Mouse (Mus musculus) stomach, postnatal 0 days (tissue): ENCODE data around the gene Fbxl13. TPM values are rescaled to one million over a fixed set of nuclear protein-coding genes. Genes with fewer than 3 reads are reported as not detected.

Source experiments
- ATAC-seq: fragments of 200-750 bp; cut with Nextera tagmentation; 2 replicates; pipeline ENCODE4 v1.8.0; 2017; ENCODE audit not compliant: low FRiP score, low TSS enrichment
- DNase-seq: peaks from one replicate; pipeline ENCODE4 v3.0.0-alpha.2; 2016; ENCODE audit warnings: low spot score
- H3K27ac ChIP-seq: fragments of 300-500 bp; sonication (generic); replicated peaks from 2 replicates; pipeline ENCODE4 v1.5.1; 2014; ENCODE audit warnings: mild to moderate bottlenecking, control low read depth
- H3K27me3 ChIP-seq: fragments of 300-500 bp; sonication (generic); 2 replicates; pipeline ENCODE4 v1.6.1; 2014; ENCODE audit warnings: low read length; ENCODE audit not compliant: control insufficient read depth, insufficient read depth
- H3K36me3 ChIP-seq: fragments of 300-500 bp; sonication (generic); 2 replicates; pipeline ENCODE4 v1.6.1; 2014; ENCODE audit warnings: low read length, mixed read lengths; ENCODE audit not compliant: control insufficient read depth, insufficient read depth
- H3K4me1 ChIP-seq: fragments of 300-500 bp; sonication (generic); replicated peaks from 2 replicates; pipeline ENCODE4 v1.6.1; 2014; ENCODE audit warnings: antibody characterized with exemption; ENCODE audit not compliant: control insufficient read depth, insufficient read depth
- H3K4me2 ChIP-seq: fragments of 300-500 bp; sonication (generic); replicated peaks from 2 replicates; pipeline ENCODE4 v1.6.1; 2014; ENCODE audit warnings: low read depth, mild to moderate bottlenecking, control low read depth, moderate library complexity
- H3K4me3 ChIP-seq: fragments of 300-500 bp; sonication (generic); 2 replicates; pipeline ENCODE4 v1.5.1; 2014; ENCODE audit warnings: low read depth, low read length, control low read depth
- H3K9ac ChIP-seq: fragments of 300-500 bp; sonication (generic); 2 replicates; pipeline ENCODE4 v1.6.1; 2014; ENCODE audit warnings: mild to moderate bottlenecking, low read length, control low read depth, mixed read lengths
- H3K9me3 ChIP-seq: fragments of 300-500 bp; sonication (generic); 2 replicates; pipeline ENCODE4 v1.6.1; 2016; ENCODE audit warnings: low read length; ENCODE audit not compliant: control insufficient read depth
- CTCF ChIP-seq: IDR thresholded peaks from 2 replicates; pipeline ENCODE4 v1.5.1; 2016; ENCODE audit warnings: antibody characterized with exemption, low read depth, mild to moderate bottlenecking, moderate library complexity
- EP300 ChIP-seq: optimal IDR thresholded peaks from 2 replicates; pipeline ENCODE3; 2016; ENCODE audit warnings: antibody characterized with exemption
- WGBS: fragments of 180-500 bp; shearing (Covaris S2); extraction: QIAGEN DNeasy Blood & Tissue Kit; methylation state at CpG from one replicate; pipeline ENCODE4 v1.1.7; 2014; 5-methylcytosine and 5-hydroxymethylcytosine counted together
- polyA plus RNA-seq: library from polyadenylated mRNA; unstranded; fragments of >200 nt; fragmentation: Nextera tagmentation; extraction: Ambion mirVana; gene quantifications from 2 replicates; pipeline ENCODE4 v1.2.1, GENCODE M21; 2015

Gene Fbxl13
- polyA plus RNA-seq, 1 experiment from 2014 or later, result 0.28 TPM

DNA sequence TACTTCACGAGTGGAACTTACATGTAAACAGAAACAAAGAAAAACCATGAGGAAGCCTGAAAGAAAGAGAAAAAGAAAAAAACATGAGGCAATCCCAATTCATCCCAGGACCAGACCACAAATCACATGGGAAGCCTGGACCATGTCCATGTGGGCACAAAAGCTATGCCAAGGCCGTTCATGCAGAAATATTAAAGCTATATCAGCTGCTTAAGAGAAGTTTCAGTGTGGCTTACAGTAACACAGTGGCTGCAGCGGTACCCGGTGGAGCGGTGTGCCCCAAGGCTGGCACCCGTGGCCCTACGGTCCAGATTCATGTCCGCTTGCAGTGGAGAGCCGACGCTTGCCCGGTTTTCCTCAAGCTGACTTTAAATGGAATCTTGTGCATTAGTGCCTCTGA lies 17.6 kb upstream of the Fbxl13 start:
- TF ChIP-seq EP300 (no peak), CTCF (no peak)
- WGBS, result 92% methylated on average over 11 of the region's 11 CpGs
- ATAC-seq, result no peak
- no peak overlapping the region for H3K4me2 ChIP-seq
- no peak overlapping the region for H3K9ac ChIP-seq
- no peak overlapping the region for H3K27ac ChIP-seq
- no peaks in the 10 kb centered on the region for H3K9me3 ChIP-seq
- no peak overlapping the region for H3K4me3 ChIP-seq
- H3K36me3 ChIP-seq, result no peaks in the 10 kb centered on the region
- DNase-seq, result no peak
- no peaks in the 10 kb centered on the region for H3K27me3 ChIP-seq
- no peaks in the 10 kb centered on the region; the same call in 1 of the 2 replicates for H3K4me1 ChIP-seq

DNA sequence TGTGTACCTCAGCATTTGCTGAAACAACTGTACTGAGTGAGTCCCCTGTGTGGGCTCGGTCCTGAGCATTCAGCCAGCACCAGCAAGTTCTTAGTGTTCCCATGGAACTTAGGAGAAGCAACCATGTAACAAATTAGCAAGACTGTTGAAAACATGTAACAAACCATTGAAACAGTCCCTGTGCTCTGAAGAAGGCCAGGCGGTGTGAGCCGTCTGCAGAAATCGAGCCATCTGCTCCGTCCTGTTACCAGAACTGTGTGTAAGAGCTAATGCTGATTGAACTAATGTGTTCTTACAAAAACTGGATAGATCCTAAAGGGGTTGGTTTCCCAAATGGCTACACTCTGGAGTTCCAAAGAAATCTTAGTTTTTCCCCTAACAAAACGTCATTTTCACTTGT lies 15.4 kb upstream of the Fbxl13 start:
- Histone ChIP-seq H3K9ac (no peak overlapping the region), H3K36me3 (no peaks in the 10 kb centered on the region), H3K4me2 (no peak overlapping the region), H3K9me3 (no peaks in the 10 kb centered on the region), H3K27me3 (no peaks in the 10 kb centered on the region), H3K4me1 (no peaks in the 10 kb centered on the region; the same call in 1 of the 2 replicates), H3K4me3 (no peak overlapping the region), H3K27ac (no peak overlapping the region)
- 71% methylated on average over 6 of the region's 6 CpGs for WGBS
- no peak for DNase-seq
- no peak for ATAC-seq
- no peak for TF ChIP-seq CTCF
- no peak for TF ChIP-seq EP300

DNA sequence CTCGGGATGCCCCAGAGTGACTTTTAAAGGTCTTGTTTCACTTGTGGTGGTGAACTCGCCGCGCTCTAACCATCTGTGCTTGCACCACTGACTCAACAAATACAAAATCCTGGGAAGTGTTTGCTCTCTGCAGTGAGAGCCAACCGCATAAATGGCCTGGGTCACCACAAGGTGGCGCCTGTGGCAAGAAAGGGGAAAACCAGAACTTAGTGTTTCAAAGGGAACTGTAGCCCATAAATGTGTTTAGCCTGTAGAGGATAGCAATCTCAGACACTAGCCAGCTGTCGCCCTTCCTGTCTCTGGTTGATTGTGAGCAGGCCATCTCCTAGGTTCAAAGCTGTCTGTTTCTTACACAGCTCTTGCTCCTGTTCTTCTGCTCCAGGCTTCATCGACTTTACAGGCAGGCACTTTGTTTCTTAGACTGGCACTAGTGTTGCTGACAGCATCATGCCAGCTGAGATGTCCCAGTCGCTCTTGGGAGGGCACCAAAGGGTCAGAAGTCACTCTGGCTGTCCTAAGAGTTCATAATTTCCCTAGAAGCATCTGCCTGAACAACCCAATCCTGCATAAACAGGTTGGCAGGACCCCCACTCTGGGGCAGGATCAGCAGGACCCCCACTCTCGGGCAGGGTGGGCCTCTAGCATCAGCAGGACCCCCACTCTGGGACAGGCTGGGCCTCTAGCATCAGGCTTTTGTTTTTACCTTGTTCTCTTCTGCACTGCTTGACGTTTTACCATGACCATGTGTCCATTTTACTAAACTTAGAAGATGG lies 13.4 kb upstream of the Fbxl13 start:
- DNase-seq (peak; percentile 89), ATAC-seq (peak; percentile 83)
- no peak overlapping the region for H3K4me3 ChIP-seq
- H3K36me3 ChIP-seq, result peaks cover 5% of the 10 kb centered on the region; the same call in 1 of the 2 replicates
- no peak overlapping the region for H3K4me2 ChIP-seq
- H3K27ac ChIP-seq, result no peak overlapping the region
- H3K4me1 ChIP-seq, result no peaks in the 10 kb centered on the region; the same call in 1 of the 2 replicates
- H3K9me3 ChIP-seq, result no peaks in the 10 kb centered on the region
- TF ChIP-seq CTCF (peak; percentile 90), EP300 (no peak)
- no peak overlapping the region for H3K9ac ChIP-seq
- 38% methylated on average over 11 of the region's 11 CpGs for WGBS
- no peaks in the 10 kb centered on the region for H3K27me3 ChIP-seq

DNA sequence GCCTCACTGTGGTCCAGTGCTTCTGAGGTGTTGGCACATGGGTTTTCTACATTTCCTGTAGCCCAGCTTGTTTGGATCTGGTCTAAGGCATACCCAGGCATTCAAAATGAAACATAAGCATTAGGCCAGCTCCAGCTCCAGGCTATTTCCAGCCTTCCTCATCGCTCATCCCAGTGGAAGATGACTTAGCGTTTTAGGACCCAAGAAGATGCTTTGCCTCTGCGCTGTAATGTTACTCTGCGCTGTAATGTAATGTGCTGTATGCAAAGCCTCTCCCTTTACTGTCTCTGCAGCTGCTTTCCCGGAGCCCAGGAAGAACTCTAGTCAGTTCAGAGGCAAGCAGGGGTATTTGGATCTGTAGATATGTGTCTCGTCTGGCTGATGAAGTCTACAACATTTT lies 12.6 kb upstream of the Fbxl13 start:
- ATAC-seq (no peak), DNase-seq (no peak)
- H3K4me1 ChIP-seq, result no peaks in the 10 kb centered on the region; the same call in 1 of the 2 replicates
- no peak overlapping the region for H3K4me2 ChIP-seq
- no peak overlapping the region for H3K27ac ChIP-seq
- no peaks in the 10 kb centered on the region for H3K9me3 ChIP-seq
- no peak for TF ChIP-seq CTCF
- WGBS, result 89% methylated on average over 6 of the region's 6 CpGs
- H3K36me3 ChIP-seq, result peaks cover 10% of the 10 kb centered on the region
- H3K4me3 ChIP-seq, result no peak overlapping the region
- no peaks in the 10 kb centered on the region for H3K27me3 ChIP-seq
- no peak overlapping the region for H3K9ac ChIP-seq

DNA sequence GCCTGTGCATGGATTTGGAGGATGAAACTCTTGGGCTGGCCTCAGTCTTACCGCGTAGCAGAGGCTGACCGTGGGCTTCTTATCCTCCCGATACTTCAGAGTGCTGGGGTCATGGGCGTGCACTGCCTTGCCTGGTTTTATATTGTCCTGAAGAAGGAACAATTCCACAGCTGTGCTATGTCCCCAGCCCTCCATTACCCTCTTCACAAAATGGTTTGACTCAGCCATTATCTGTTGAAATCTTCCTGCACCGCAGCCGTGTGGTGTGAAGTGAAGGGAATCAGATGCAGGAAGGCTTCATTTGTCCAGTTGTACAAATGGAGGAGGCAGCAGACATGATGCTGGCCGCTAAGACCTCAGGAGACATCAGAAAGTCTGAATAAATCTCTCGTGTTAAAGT lies 11.5 kb upstream of the Fbxl13 start:
- DNase-seq (no peak), ATAC-seq (no peak)
- Histone ChIP-seq H3K4me2 (no peak overlapping the region), H3K9ac (no peak overlapping the region), H3K9me3 (no peaks in the 10 kb centered on the region), H3K4me3 (no peak overlapping the region), H3K27me3 (no peaks in the 10 kb centered on the region), H3K4me1 (no peaks in the 10 kb centered on the region; the same call in 1 of the 2 replicates), H3K27ac (no peak overlapping the region), H3K36me3 (peaks cover 12% of the 10 kb centered on the region)
- WGBS, result 87% methylated on average over 9 of the region's 9 CpGs
- no peak for TF ChIP-seq EP300
- TF ChIP-seq CTCF, result no peak

DNA sequence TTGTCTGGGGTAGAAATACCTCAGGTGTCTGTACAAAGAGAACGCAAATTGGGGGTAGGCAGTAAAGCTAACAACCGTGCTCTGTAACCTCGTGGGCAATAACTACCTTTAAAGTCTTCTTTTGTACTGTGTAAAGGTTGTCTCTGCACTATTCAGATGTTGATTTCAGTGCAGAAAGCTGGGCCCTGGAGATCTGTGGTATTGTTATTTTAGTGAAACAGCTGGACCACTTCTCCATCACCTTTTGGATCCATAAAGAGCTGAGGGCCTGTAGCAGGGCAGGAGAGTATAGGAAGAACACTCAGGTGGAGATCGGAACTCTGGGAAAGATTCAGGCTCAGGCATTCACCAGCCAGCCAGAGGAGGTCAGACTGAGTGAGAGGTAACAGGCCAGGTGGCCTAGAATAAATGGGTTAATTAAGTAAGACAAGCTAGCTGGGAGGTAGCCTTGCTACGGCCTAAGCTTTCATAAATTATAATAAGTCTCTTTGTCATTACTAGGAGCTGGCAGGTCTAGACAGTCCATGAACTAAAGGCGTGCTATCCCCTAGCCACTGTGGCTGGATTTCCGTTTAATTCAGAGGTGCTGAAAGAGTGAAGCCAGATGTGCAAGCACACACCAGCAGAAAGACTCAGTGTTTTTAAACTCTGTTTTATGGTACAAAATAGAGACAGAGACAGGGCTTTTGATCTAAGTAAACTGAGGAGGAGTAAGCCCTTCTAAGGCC lies 6.6 kb upstream of the Fbxl13 start:
- ATAC-seq (no peak), DNase-seq (peak; percentile 3)
- no peak for TF ChIP-seq EP300
- TF ChIP-seq CTCF, result no peak
- peaks cover 26% of the 10 kb centered on the region for H3K36me3 ChIP-seq
- 83% methylated on average over 7 of the region's 7 CpGs for WGBS
- no peak overlapping the region for H3K4me2 ChIP-seq
- H3K4me1 ChIP-seq, result no peaks in the 10 kb centered on the region
- H3K4me3 ChIP-seq, result no peak overlapping the region
- H3K9me3 ChIP-seq, result no peaks in the 10 kb centered on the region
- H3K27ac ChIP-seq, result no peak overlapping the region
- no peaks in the 10 kb centered on the region for H3K27me3 ChIP-seq
- H3K9ac ChIP-seq, result no peak overlapping the region
